Mouse (Mus musculus) MEL (cell line): ENCODE data around the gene Usp29.

Source experiments
- CTCF ChIP-seq, 3 experiments: IDR thresholded peaks in 2 of 3; conservative IDR thresholded peaks in 1 of 3; 2 replicates each; pipeline ENCODE4 v1.5.1; 2011 to 2012; ENCODE audit warnings: low read length in 3 of 3, low read depth in 2 of 3, mild to moderate bottlenecking in 2 of 3, improper control_type of control experiment in 1 of 3, inconsistent platforms in 1 of 3, mixed read lengths in 1 of 3, moderate library complexity in 1 of 3; ENCODE audit not compliant: control insufficient read depth in 1 of 3, insufficient read depth in 1 of 3, poor library complexity in 1 of 3, severe bottlenecking in 1 of 3
- ELF1 ChIP-seq: IDR thresholded peaks from 2 replicates; pipeline ENCODE4 v1.6.1; 2014; ENCODE audit warnings: low read depth, mild to moderate bottlenecking, inconsistent platforms, low read length, improper control_type of control experiment, moderate library complexity
- GATA1 ChIP-seq: IDR thresholded peaks from 2 replicates; pipeline ENCODE4 v1.6.1; 2011; ENCODE audit warnings: low read depth, low read length, improper control_type of control experiment
- MAFK ChIP-seq: IDR thresholded peaks from 2 replicates; pipeline ENCODE4 v1.6.1; 2011; ENCODE audit warnings: low read depth, mild to moderate bottlenecking, low read length, improper control_type of control experiment, borderline replicate concordance
- POLR2AphosphoS2 ChIP-seq: IDR thresholded peaks from 2 replicates; pipeline ENCODE4 v1.6.1; 2011; ENCODE audit warnings: low read length, improper control_type of control experiment

DNA sequence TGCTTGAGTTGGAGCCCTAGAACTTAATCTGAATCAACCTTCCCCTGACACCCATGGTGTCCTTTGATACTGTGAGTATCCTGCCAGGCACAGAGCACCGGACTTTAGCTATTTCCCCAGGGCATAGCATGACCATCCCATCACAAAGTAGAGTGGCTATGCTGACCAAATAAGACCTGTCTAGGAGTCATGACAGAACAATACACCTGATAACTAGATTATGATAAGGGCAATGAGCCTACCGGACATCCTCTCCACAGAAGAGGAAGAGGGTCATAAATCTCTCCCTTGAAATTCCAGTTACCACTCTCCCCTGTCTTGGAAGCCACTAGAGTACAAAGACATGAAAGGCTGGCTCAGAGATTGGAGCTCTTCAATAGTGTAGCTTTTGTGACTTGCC, 56.6 kb downstream of the Usp29 start:
- TF ChIP-seq ELF1 (no peak), CTCF (IDR thresholded peaks at IDR 0.05 in 2 of 3, conservative IDR thresholded peaks at IDR 0.05 in 1 of 3; ENCODE audit: control insufficient read depth in 1 of 3, insufficient read depth in 1 of 3, low read depth in 2 of 3, low read length in 3 of 3, poor library complexity in 1 of 3, severe bottlenecking in 1 of 3) (no peak), POLR2AphosphoS2 (no peak), MAFK (no peak), GATA1 (no peak)
